ENCODE assay signal across 8 mouse cellular contexts in the genomic region with DNA sequence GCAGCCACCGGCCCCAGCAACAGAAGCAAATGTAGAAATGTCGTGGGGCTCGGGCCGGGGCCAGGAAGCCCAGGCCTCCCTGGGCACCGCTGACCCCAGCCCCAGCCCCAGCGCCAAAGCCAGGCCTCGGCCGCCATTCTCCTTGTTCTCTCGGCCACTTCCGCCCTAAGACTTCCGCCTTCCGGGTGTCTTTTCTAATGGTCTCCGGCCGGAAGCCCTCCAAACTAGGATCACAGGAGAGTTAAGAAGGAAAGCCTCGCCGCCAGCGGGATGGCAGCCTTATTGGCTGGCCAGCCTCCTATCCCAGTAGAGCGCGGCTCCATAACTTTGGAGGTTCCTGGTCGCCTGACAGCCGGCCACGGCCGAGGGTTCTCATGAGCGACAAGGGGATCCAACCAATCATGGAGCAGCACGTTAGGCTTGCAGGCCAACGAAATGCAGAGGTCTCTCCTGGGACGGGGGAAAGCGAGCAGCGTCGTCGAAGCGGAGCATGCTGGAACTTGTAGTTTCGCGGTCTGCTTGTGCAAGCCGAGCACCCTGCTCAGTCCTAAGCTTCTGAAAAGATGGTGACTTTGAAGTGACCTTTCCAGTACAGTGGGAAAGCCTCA. TPM values are rescaled to one million over a fixed set of nuclear protein-coding genes. Genes with fewer than 3 reads are reported as not detected.
DNase-seq lines count a peak whose midpoint lies in the region; ATAC-seq and TF ChIP-seq lines count a peak whose summit lies in the region.

A gene (minus strand): TSS at position 331 of the 608 bp plus-strand sequence.

- H3K27me3 ChIP-seq in MEL (ENCODE audit: control insufficient read depth in 1 of 2, insufficient read depth in 2 of 2, low read length in 2 of 2) = no peaks in the 10 kb centered on the region
- no peaks in the 10 kb centered on the region for H3K27me3 ChIP-seq in cerebellum, adult 2 months (ENCODE audit: control insufficient read depth, insufficient read depth, low read length)
- H3K27me3 ChIP-seq in forebrain, postnatal 0 days (ENCODE audit: insufficient read depth, low read length) = peaks cover 7% of the 10 kb centered on the region; the same call in 1 of the 2 replicates
- H3K27me3 ChIP-seq in lung, embryonic 15.5 days = no peaks in the 10 kb centered on the region

- no peak for TF ChIP-seq RAD21 in MEL (IDR thresholded peaks at IDR 0.05; ENCODE audit: low read depth, low read length)

- H3K4me2 ChIP-seq in forebrain, postnatal 0 days (ENCODE audit: low read depth) = peak within 1 kb of the TSS; percentile 87
- peak within 1 kb of the TSS; percentile 74 for H3K4me2 ChIP-seq in lung, embryonic 15.5 days

- H3K36me3 ChIP-seq in MEL (ENCODE audit: control insufficient read depth in 1 of 2, insufficient read depth in 2 of 2, low read length in 2 of 2) = peaks cover 6 to 29% of the 10 kb centered on the region in 2 experiments
- peaks cover 23% of the 10 kb centered on the region for H3K36me3 ChIP-seq in forebrain, postnatal 0 days (ENCODE audit: insufficient read depth)
- peaks cover 11% of the 10 kb centered on the region; the same call in 1 of the 2 replicates for H3K36me3 ChIP-seq in lung, embryonic 15.5 days

- H3K9me3 ChIP-seq in MEL (replicated peaks; ENCODE audit: insufficient read depth, low read length) = no peaks in the 10 kb centered on the region
- no peaks in the 10 kb centered on the region for H3K9me3 ChIP-seq in forebrain, postnatal 0 days (ENCODE audit: low read length)
- no peaks in the 10 kb centered on the region for H3K9me3 ChIP-seq in lung, embryonic 15.5 days

- H3K4me3 ChIP-seq in MEL (ENCODE audit: control insufficient read depth in 1 of 2, insufficient read depth in 1 of 2, low read depth in 2 of 2, low read length in 2 of 2) = peak within 1 kb of the TSS; percentile 79 to 91
- peak within 1 kb of the TSS; percentile 91 for H3K4me3 ChIP-seq in cerebellum, adult 2 months (replicated peaks; ENCODE audit: insufficient read depth, low read depth, low read length)
- peak within 1 kb of the TSS; percentile 99 for H3K4me3 ChIP-seq in forebrain, postnatal 0 days (ENCODE audit: low read depth, low read length)
- peak within 1 kb of the TSS; percentile 92 for H3K4me3 ChIP-seq in lung, embryonic 15.5 days

- peak within 1 kb of the TSS; percentile 88 for H3K9ac ChIP-seq in MEL (ENCODE audit: control insufficient read depth, low read depth, low read length, poor library complexity, severe bottlenecking)
- H3K9ac ChIP-seq in forebrain, postnatal 0 days = peak within 1 kb of the TSS; percentile 85
- peak within 1 kb of the TSS; percentile 96 for H3K9ac ChIP-seq in lung, embryonic 15.5 days

- 0 out of 4 replicates have a peak, but pooled peaks of 1 of the 2 experiments have one; percentile 4 for TF ChIP-seq EP300 in MEL (IDR thresholded peaks at IDR 0.05; ENCODE audit: low read depth in 1 of 2, low read length in 2 of 2)

- H3K27ac ChIP-seq in MEL (ENCODE audit: control insufficient read depth, low read depth, low read length) = peak within 1 kb of the TSS; percentile 94
- peak within 1 kb of the TSS; percentile 60 for H3K27ac ChIP-seq in cerebellum, adult 2 months (ENCODE audit: insufficient read depth, low read length)
- H3K27ac ChIP-seq in forebrain, postnatal 0 days (ENCODE audit: low read depth, low read length) = peak within 1 kb of the TSS; percentile 90
- peak within 1 kb of the TSS; percentile 94 for H3K27ac ChIP-seq in lung, embryonic 15.5 days

- TF ChIP-seq POLR2A in MEL (IDR thresholded peaks at IDR 0.05; ENCODE audit: control insufficient read depth in 1 of 2, insufficient read depth in 1 of 2, low read depth in 1 of 2, low read length in 2 of 2, poor library complexity in 1 of 2) = peak; percentile 73 to 79
- peak; percentile 41; the same call in 1 of the 2 replicates for TF ChIP-seq POLR2A in cerebellum, adult 2 months (IDR thresholded peaks at IDR 0.05; ENCODE audit: borderline replicate concordance, insufficient read depth, low read length)

- peak; percentile 99 for DNase-seq in MEL (ENCODE audit: low read depth, low spot score)
- peak; percentile 96 to 98 for DNase-seq in cerebellum, adult 2 months
- DNase-seq in forebrain, postnatal 0 days = peak; percentile 99
- peak; percentile 96 for DNase-seq in heart, postnatal 4 days
- DNase-seq in layer of hippocampus, adult 8-10 months (ENCODE audit: low spot score in 2 of 2) = peak; percentile 98 to 99
- DNase-seq in ovary, adult 18-20 months (ENCODE audit: low spot score) = peak; percentile 97
- DNase-seq in thymus, postnatal 0 days (ENCODE audit: low spot score) = peak; percentile 94

- H3K79me2 ChIP-seq in MEL (ENCODE audit: control insufficient read depth, insufficient read depth, low read length, poor library complexity) = peaks cover 48% of the 10 kb centered on the region

- WGBS in cerebellum, adult 2 months = under 1% methylated on average over 35 of the region's 35 CpGs
- 1% methylated on average over 35 of the region's 35 CpGs for WGBS in forebrain, postnatal 0 days
- 0% methylated on average over 35 of the region's 35 CpGs for WGBS in lung, embryonic 15.5 days

- peak; percentile 99 for ATAC-seq in forebrain, postnatal 0 days
- peak; percentile 98 for ATAC-seq in lung, embryonic 15.5 days (ENCODE audit: borderline replicate concordance, extremely low read depth, low FRiP score, low TSS enrichment)

- H3K4me1 ChIP-seq in MEL (ENCODE audit: control insufficient read depth in 1 of 2, insufficient read depth in 2 of 2, low read length in 2 of 2) = peaks cover 10 to 30% of the 10 kb centered on the region in 2 experiments
- H3K4me1 ChIP-seq in cerebellum, adult 2 months (ENCODE audit: control insufficient read depth, insufficient read depth, low read length) = peaks cover 5% of the 10 kb centered on the region
- H3K4me1 ChIP-seq in forebrain, postnatal 0 days (ENCODE audit: insufficient read depth) = peaks cover 19% of the 10 kb centered on the region
- H3K4me1 ChIP-seq in lung, embryonic 15.5 days = peaks cover 14% of the 10 kb centered on the region

- no peak for TF ChIP-seq CTCF in MEL (IDR thresholded peaks at IDR 0.05 in 2 of 3, conservative IDR thresholded peaks at IDR 0.05 in 1 of 3; ENCODE audit: control insufficient read depth in 1 of 3, insufficient read depth in 1 of 3, low read depth in 2 of 3, low read length in 3 of 3, poor library complexity in 1 of 3, severe bottlenecking in 1 of 3)
- no peak for TF ChIP-seq CTCF in cerebellum, adult 2 months (IDR thresholded peaks at IDR 0.05; ENCODE audit: borderline replicate concordance, insufficient read depth, low read depth, low read length)
- TF ChIP-seq CTCF in forebrain, postnatal 0 days (IDR thresholded peaks at IDR 0.05; ENCODE audit: low read depth) = no peak

TF ChIP-seq in MEL, 35 proteins besides CTCF, POLR2A, EP300 and RAD21 (continues in another document):
- TF ChIP-seq ETS1 (IDR thresholded peaks at IDR 0.05; ENCODE audit: low read depth, low read length) = no peak
- no peak for TF ChIP-seq JUND (IDR thresholded peaks at IDR 0.05; ENCODE audit: low read depth, low read length)
- peak; percentile 97 for TF ChIP-seq HCFC1 (IDR thresholded peaks at IDR 0.05; ENCODE audit: low read depth, low read length)
- TF ChIP-seq MYC (IDR thresholded peaks at IDR 0.05; ENCODE audit: low read depth, low read length) = peak; percentile 63; the same call in 1 of the 2 replicates
- TF ChIP-seq ZKSCAN1 (IDR thresholded peaks at IDR 0.05; ENCODE audit: low read depth, low read length) = no peak
- TF ChIP-seq TCF12 (IDR thresholded peaks at IDR 0.05; ENCODE audit: low read depth, low read length) = peak; percentile 27; the same call in 1 of the 2 replicates
- peak; percentile 72 for TF ChIP-seq NELFE (IDR thresholded peaks at IDR 0.05; ENCODE audit: low read depth, low read length)
- TF ChIP-seq TAL1 (IDR thresholded peaks at IDR 0.05; ENCODE audit: low read length) = no peak
- TF ChIP-seq SIN3A (IDR thresholded peaks at IDR 0.05; ENCODE audit: low read length) = peak; percentile 75
- TF ChIP-seq TBP (IDR thresholded peaks at IDR 0.05; ENCODE audit: low read depth, low read length) = peak; percentile 38
- no peak for TF ChIP-seq CHD1 (IDR thresholded peaks at IDR 0.05; ENCODE audit: low read depth, low read length)
- TF ChIP-seq GATA1 (IDR thresholded peaks at IDR 0.05; ENCODE audit: low read depth, low read length) = no peak
- no peak for TF ChIP-seq MEF2A (IDR thresholded peaks at IDR 0.05; ENCODE audit: extremely low read depth, insufficient replicate concordance, low read depth, low read length, poor library complexity, severe bottlenecking)
- TF ChIP-seq RCOR1 (IDR thresholded peaks at IDR 0.05; ENCODE audit: low read depth, low read length) = no peak
- no peak for TF ChIP-seq SMC3 (IDR thresholded peaks at IDR 0.05; ENCODE audit: low read depth, low read length)
- TF ChIP-seq USF1 (IDR thresholded peaks at IDR 0.05; ENCODE audit: low read depth, low read length) = 0 out of 2 replicates have a peak, but pooled peaks have one; percentile 37
- no peak for TF ChIP-seq ZC3H11A (IDR thresholded peaks at IDR 0.05; ENCODE audit: low read depth, low read length)
- peak; percentile 88 for TF ChIP-seq MAX (IDR thresholded peaks at IDR 0.05; ENCODE audit: low read length)
- TF ChIP-seq ZMIZ1 (IDR thresholded peaks at IDR 0.05; ENCODE audit: low read depth, low read length) = peak; percentile 67; the same call in 1 of the 2 replicates
- no peak for TF ChIP-seq ZNF384 (IDR thresholded peaks at IDR 0.05; ENCODE audit: low read depth, low read length)
- TF ChIP-seq CHD2 (IDR thresholded peaks at IDR 0.05; ENCODE audit: low read length) = peak; percentile 64
- TF ChIP-seq MAFK (IDR thresholded peaks at IDR 0.05; ENCODE audit: borderline replicate concordance, low read depth, low read length) = no peak
- TF ChIP-seq GABPA (IDR thresholded peaks at IDR 0.05; ENCODE audit: low read depth, low read length) = no peak
- TF ChIP-seq KAT2A (conservative IDR thresholded peaks at IDR 0.05; ENCODE audit: low read depth, low read length) = peak; percentile 87

RNA-seq across cellular contexts. Expression of the gene that starts here (rescaled TPM):
- 132 and 145 TPM in 2 replicates for total RNA-seq in MEL (2012; rRNA removed)
- polyA plus RNA-seq in MEL (2012; ENCODE audit: insufficient read depth in 1 of 2, insufficient read length in 2 of 2, low read depth in 1 of 2, low replicate concordance in 2 of 2, missing spikeins in 1 of 2) = 100 to 1,000 TPM in 1 of 2 experiments, 10 to 100 TPM in 1; 86.1 to 239 TPM
- polyA plus RNA-seq in cerebellum, adult 2 months (2012; rRNA removed) = 65.1 and 66.7 TPM in 2 replicates
- total RNA-seq in forebrain, postnatal 0 days (2014; rRNA removed) = 55.2 and 62.6 TPM in 2 replicates
- polyA plus RNA-seq in forebrain, postnatal 0 days (2015; fragmentation: Nextera tagmentation; extraction: Ambion mirVana) = 32.8 TPM in 2 replicates
- total RNA-seq in heart, postnatal 4 days (2021) = 10 to 100 TPM; 54.1 to 59.3 TPM
- 10 to 100 TPM; 56.6 to 72.8 (median 65.0) TPM for total RNA-seq in layer of hippocampus, adult 8-10 months (2022)
- 111 and 112 TPM in 2 replicates for polyA plus RNA-seq in lung, embryonic 15.5 days (2015; fragmentation: Nextera tagmentation; extraction: Ambion mirVana)
- 94.2 and 97.1 TPM in 2 replicates for polyA plus RNA-seq in thymus, postnatal 0 days (2015; fragmentation: Nextera tagmentation; extraction: Ambion mirVana)

Comparison
In these comparisons a context has a peak if more than half of its experiments do, and no peak if none do; other contexts are left out.
1. Peak in every context shown above with its lines: DNase-seq, ATAC-seq, H3K4me3 ChIP-seq and H3K27ac ChIP-seq.